Mouse (Mus musculus): Measurements from ENCODE around the gene Tmbim4. TPM values are rescaled to one million over a fixed set of nuclear protein-coding genes. Genes with fewer than 3 reads are reported as not detected.

Tmbim4 gene
- polyA plus RNA-seq (2012; ENCODE audit: insufficient read depth, insufficient read length, missing spikeins): 117 and 146 TPM in 2 replicates

DNA sequence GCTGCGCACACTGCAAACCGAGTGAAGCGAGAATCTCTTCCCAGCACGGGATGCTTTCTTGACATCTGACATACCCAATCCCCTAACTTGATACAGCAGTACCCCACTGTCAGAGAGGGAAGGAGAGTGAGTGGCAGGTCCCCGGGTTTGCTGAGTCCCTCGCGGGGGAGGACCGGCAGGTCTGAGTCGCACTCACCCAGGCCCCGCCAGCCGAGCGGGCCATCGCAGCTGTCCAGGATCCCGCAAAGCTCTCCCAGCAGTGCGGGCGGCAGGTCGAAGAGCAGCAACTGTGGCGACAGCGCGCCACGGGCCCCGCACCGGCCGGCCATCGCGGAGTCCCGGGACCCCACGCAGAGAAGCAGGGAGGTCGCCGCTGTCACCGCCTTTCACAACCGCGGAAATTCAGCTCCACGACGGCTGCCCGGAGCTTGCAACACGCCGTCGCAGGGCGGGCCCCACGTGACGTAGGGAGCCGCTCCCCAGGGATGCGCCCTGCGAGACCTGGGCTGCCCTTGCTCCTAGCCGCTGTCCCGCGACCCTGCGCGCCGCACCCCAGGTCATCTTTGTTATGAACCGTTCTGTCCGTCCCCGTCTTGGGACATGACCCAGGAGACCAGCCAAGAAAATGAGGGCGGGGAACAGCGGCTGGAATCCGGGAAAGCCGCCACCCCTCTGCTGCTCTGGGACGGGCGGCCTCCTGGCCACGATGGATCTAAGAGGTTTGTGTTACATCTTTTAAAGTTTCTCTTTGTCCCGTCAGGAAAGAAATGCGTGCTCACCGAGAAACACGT, at the start of gene Tmbim4:
Tmbim4 (plus strand) TSS at position 460 of the 791 bp plus-strand sequence.
- peak within 1 kb of the TSS; percentile 75 for H3K27ac ChIP-seq (replicated peaks; ENCODE audit: low read depth, low read length)
- no peaks in the 10 kb centered on the region for H3K4me1 ChIP-seq (ENCODE audit: control insufficient read depth, insufficient read depth, insufficient read length, low read length)
- H3K4me3 ChIP-seq (ENCODE audit: insufficient read depth, low read depth, low read length): peak within 1 kb of the TSS; percentile 91

GRCm38 (mm10) chr10:120151672-120152071, 49.7 kb upstream of the Tmbim4 start:
- Histone ChIP-seq H3K27ac (replicated peaks; ENCODE audit: low read depth, low read length) (no peak overlapping the region), H3K4me1 (ENCODE audit: control insufficient read depth, insufficient read depth, insufficient read length, low read length) (no peaks in the 10 kb centered on the region), H3K4me3 (ENCODE audit: insufficient read depth, low read depth, low read length) (no peak overlapping the region)

- H3K27ac ChIP-seq (replicated peaks; ENCODE audit: low read depth, low read length): no peak overlapping the region
- no peak overlapping the region for H3K4me3 ChIP-seq (ENCODE audit: insufficient read depth, low read depth, low read length)
- H3K4me1 ChIP-seq (ENCODE audit: control insufficient read depth, insufficient read depth, insufficient read length, low read length): no peaks in the 10 kb centered on the region
These were observed 47.5 kb upstream of the Tmbim4 start for GRCm38 (mm10) chr10:120153911-120154310.

- H3K4me1 ChIP-seq (ENCODE audit: control insufficient read depth, insufficient read depth, insufficient read length, low read length): no peaks in the 10 kb centered on the region
- no peak overlapping the region for H3K27ac ChIP-seq (replicated peaks; ENCODE audit: low read depth, low read length)
- no peak overlapping the region for H3K4me3 ChIP-seq (ENCODE audit: insufficient read depth, low read depth, low read length)
These were observed 40.9 kb upstream of the Tmbim4 start for GRCm38 (mm10) chr10:120160533-120160932.

DNA sequence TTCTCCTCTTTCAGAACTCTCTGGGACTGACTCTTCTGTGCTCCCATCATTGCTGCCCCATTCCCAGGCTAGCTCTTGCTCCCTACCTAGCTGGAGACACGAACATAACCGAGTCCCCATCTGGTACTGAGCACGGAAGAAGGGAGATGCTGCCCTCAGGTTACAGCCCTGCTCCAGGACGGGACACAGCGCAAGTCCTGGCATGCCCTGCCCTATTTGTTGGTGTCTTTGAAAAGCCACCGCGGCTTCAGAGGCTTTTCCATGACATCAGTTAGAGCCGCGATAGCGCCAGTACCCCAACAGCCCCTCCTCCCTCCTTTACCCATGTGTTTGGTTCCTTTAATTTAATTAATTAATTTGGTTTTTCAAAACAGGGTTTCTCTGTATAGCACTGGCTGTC, 38.5 kb upstream of the Tmbim4 start:
- H3K4me1 ChIP-seq (ENCODE audit: control insufficient read depth, insufficient read depth, insufficient read length, low read length): no peaks in the 10 kb centered on the region
- no peak overlapping the region for H3K4me3 ChIP-seq (ENCODE audit: insufficient read depth, low read depth, low read length)
- no peak overlapping the region for H3K27ac ChIP-seq (replicated peaks; ENCODE audit: low read depth, low read length)

GRCm38 (mm10) chr10:120163490-120163889, 37.9 kb upstream of the Tmbim4 start:
- H3K4me3 ChIP-seq (ENCODE audit: insufficient read depth, low read depth, low read length): no peak overlapping the region
- no peaks in the 10 kb centered on the region for H3K4me1 ChIP-seq (ENCODE audit: control insufficient read depth, insufficient read depth, insufficient read length, low read length)
- peak overlapping the region; percentile 49; the same call in 1 of the 2 replicates for H3K27ac ChIP-seq (replicated peaks; ENCODE audit: low read depth, low read length)

DNA sequence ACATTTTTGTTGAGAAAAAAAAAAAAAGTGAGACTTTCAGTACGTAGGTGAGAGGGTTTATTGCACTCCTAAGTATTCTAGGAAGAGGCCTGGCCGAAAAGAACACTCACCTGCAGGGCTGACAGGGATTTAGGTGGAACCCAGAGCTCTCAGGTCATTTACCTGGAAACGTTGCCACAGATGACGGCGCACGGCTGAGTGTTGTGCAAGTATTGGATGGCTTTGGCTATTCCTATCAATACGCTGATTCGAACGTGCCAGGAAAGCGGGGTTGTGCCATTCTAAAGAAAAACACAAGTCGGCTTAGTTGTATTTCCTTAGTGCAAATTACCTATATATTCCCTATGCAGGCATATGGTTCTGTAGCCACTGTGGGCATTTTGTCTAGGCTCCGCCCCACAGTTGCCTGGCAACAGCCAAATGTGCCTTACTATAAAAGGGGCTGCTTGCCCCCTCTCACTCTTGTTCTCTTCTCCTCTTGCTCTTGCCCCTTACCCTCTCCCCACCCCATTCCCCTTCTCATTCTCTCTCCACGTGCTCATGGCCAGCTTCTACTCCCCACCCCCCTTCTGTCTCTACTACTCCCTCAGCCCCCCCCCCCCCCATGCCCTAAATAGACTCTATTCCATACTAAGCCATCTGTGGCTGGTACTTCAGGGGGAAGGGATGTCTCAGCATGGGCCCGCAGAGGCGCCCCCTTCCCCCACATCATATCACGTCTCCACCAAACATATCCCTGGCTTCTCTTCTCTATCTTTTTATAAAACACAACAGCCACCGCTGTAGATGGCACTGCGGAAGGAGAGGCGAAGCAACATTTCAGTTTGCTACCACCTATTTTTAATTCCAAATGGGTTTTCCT, 36.2 kb upstream of the Tmbim4 start:
- Histone ChIP-seq H3K27ac (replicated peaks; ENCODE audit: low read depth, low read length) (no peak overlapping the region), H3K4me3 (ENCODE audit: insufficient read depth, low read depth, low read length) (no peak overlapping the region), H3K4me1 (ENCODE audit: control insufficient read depth, insufficient read depth, insufficient read length, low read length) (no peaks in the 10 kb centered on the region)

GRCm38 (mm10) chr10:120165793-120166503, 35.4 kb upstream of the Tmbim4 start:
- no peaks in the 10 kb centered on the region for H3K4me1 ChIP-seq (ENCODE audit: control insufficient read depth, insufficient read depth, insufficient read length, low read length)
- H3K27ac ChIP-seq (replicated peaks; ENCODE audit: low read depth, low read length): no peak overlapping the region

DNA sequence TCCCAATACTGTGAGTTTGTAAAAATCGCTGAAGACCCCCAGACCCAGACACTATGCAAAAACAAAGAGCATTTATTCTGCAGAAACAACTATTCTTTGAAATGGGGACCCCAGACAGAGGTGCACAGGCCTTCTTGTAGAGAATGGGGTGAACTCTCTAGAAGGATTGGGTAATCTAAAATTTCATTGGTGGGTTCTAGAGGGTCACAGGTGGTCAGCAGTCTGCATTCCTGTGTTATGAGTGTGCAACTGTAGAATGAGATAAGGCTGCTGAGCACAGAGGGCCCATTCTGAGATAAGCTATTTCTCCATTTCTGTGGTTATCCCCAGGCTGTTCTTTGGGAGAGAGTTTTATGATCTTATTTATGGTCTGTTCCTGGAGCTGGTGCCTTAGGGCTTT, 33.3 kb upstream of the Tmbim4 start:
- no peaks in the 10 kb centered on the region for H3K4me1 ChIP-seq (ENCODE audit: control insufficient read depth, insufficient read depth, insufficient read length, low read length)

More at GRCm38 (mm10) chr10:120165793-120166503, 35.4 kb upstream of the Tmbim4 start:
- H3K4me3 ChIP-seq (ENCODE audit: insufficient read depth, low read depth, low read length): no peak overlapping the region

GRCm38 (mm10) chr10:120169064-120169463, 32.3 kb upstream of the Tmbim4 start:
- Histone ChIP-seq H3K27ac (replicated peaks; ENCODE audit: low read depth, low read length) (no peak overlapping the region), H3K4me1 (ENCODE audit: control insufficient read depth, insufficient read depth, insufficient read length, low read length) (no peaks in the 10 kb centered on the region), H3K4me3 (ENCODE audit: insufficient read depth, low read depth, low read length) (no peak overlapping the region)

More for the DNA sequence above, 33.3 kb upstream of the Tmbim4 start:
- Histone ChIP-seq H3K27ac (replicated peaks; ENCODE audit: low read depth, low read length) (no peak overlapping the region), H3K4me3 (ENCODE audit: insufficient read depth, low read depth, low read length) (no peak overlapping the region)

GRCm38 (mm10) chr10:120169841-120170240, 31.5 kb upstream of the Tmbim4 start:
- Histone ChIP-seq H3K4me1 (ENCODE audit: control insufficient read depth, insufficient read depth, insufficient read length, low read length) (no peaks in the 10 kb centered on the region), H3K27ac (replicated peaks; ENCODE audit: low read depth, low read length) (no peak overlapping the region), H3K4me3 (ENCODE audit: insufficient read depth, low read depth, low read length) (no peak overlapping the region)

DNA sequence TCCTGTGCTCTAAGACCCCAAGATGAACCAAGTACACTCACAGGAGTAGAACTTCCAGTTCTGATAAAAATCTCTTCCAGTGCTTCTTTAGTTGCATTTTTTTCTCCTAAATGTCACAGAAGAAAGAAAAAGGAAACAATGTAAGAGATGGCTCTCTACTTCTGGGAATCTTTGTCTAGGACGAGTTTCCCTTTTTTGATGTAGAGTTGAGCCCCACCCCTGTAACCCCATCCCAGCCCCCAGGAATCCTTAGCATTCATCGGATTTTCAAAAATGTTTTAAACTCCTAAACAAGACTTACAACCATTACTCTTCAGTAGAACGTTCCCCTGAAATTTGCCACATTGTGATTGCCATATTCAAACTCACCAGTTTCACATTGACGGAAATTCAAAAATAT, 31.1 kb upstream of the Tmbim4 start:
- Histone ChIP-seq H3K4me3 (ENCODE audit: insufficient read depth, low read depth, low read length) (no peak overlapping the region), H3K4me1 (ENCODE audit: control insufficient read depth, insufficient read depth, insufficient read length, low read length) (no peaks in the 10 kb centered on the region), H3K27ac (replicated peaks; ENCODE audit: low read depth, low read length) (no peak overlapping the region)

DNA sequence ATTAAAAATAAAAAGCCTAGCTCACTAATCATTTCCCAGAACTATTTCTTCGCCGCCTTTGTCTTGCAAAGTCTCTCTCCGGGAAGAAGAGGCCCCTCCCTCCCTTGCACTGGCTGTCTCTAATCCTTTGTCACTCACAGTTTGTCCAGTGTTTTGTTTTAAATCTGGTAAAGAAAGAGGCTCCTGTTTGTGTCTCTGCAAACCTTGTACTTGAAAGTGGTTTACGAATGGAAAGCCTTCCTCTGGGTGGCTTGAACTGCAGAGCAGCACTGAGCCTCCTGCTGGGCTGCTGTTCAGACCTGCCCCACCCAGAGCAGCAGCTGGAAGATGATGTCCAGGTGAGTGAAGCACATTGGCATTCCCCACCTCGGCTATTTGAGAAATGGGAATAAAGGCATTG, 30.1 kb upstream of the Tmbim4 start:
- no peaks in the 10 kb centered on the region for H3K4me1 ChIP-seq (ENCODE audit: control insufficient read depth, insufficient read depth, insufficient read length, low read length)
- H3K27ac ChIP-seq (replicated peaks; ENCODE audit: low read depth, low read length): no peak overlapping the region
- no peak overlapping the region for H3K4me3 ChIP-seq (ENCODE audit: insufficient read depth, low read depth, low read length)

GRCm38 (mm10) chr10:120174192-120174705, 27.1 kb upstream of the Tmbim4 start:
- H3K4me1 ChIP-seq (ENCODE audit: control insufficient read depth, insufficient read depth, insufficient read length, low read length): no peaks in the 10 kb centered on the region
- no peak overlapping the region for H3K4me3 ChIP-seq (ENCODE audit: insufficient read depth, low read depth, low read length)
- no peak overlapping the region for H3K27ac ChIP-seq (replicated peaks; ENCODE audit: low read depth, low read length)

GRCm38 (mm10) chr10:120182887-120183286, 18.5 kb upstream of the Tmbim4 start:
- Histone ChIP-seq H3K4me1 (ENCODE audit: control insufficient read depth, insufficient read depth, insufficient read length, low read length) (no peaks in the 10 kb centered on the region), H3K4me3 (ENCODE audit: insufficient read depth, low read depth, low read length) (no peak overlapping the region), H3K27ac (replicated peaks; ENCODE audit: low read depth, low read length) (no peak overlapping the region)
